Mouse (Mus musculus): ENCODE measurements around the gene Cntnap2. TPM values are rescaled to one million over a fixed set of nuclear protein-coding genes. Genes with fewer than 3 reads are reported as not detected.

The Cntnap2 gene
- total and polyA plus RNA-seq, 2 experiments = not detected

- no peak for DNase-seq (ENCODE audit: extremely low read depth, low read depth, low spot score)
- 44% methylated on average over 3 of the region's 3 CpGs for WGBS
- Histone ChIP-seq H3K27me3 (ENCODE audit: control insufficient read depth, insufficient read depth, low read length) (no peaks in the 10 kb centered on the region), H3K4me3 (ENCODE audit: insufficient read depth, low read depth, low read length) (no peak overlapping the region), H3K27ac (replicated peaks; ENCODE audit: insufficient read depth, low read depth, low read length) (no peak overlapping the region), H3K36me3 (ENCODE audit: control insufficient read depth, insufficient read depth, low read length) (no peaks in the 10 kb centered on the region), H3K4me1 (ENCODE audit: control insufficient read depth, insufficient read depth, low read length) (no peaks in the 10 kb centered on the region), H3K9ac (ENCODE audit: low read depth, low read length) (no peak overlapping the region), H3K79me2 (ENCODE audit: control insufficient read depth, insufficient read depth, low read length) (no peaks in the 10 kb centered on the region)
- no peak for TF ChIP-seq CTCF (IDR thresholded peaks at IDR 0.05; ENCODE audit: low read depth, low read length)
- no peak for TF ChIP-seq POLR2A (IDR thresholded peaks at IDR 0.05; ENCODE audit: extremely low read depth, insufficient read depth, low read length)
Observed at GRCm38 (mm10) chr6:45945144-45945985, 886.2 kb downstream of the Cntnap2 start.

- H3K4me3 ChIP-seq (ENCODE audit: insufficient read depth, low read depth, low read length) = no peak overlapping the region
- no peak overlapping the region for H3K9ac ChIP-seq (ENCODE audit: low read depth, low read length)
- no peaks in the 10 kb centered on the region for H3K79me2 ChIP-seq (ENCODE audit: control insufficient read depth, insufficient read depth, low read length)
- H3K27me3 ChIP-seq (ENCODE audit: control insufficient read depth, insufficient read depth, low read length) = no peaks in the 10 kb centered on the region
- no peaks in the 10 kb centered on the region for H3K4me1 ChIP-seq (ENCODE audit: control insufficient read depth, insufficient read depth, low read length)
- DNase-seq (ENCODE audit: extremely low read depth, low read depth, low spot score) = no peak
- H3K36me3 ChIP-seq (ENCODE audit: control insufficient read depth, insufficient read depth, low read length) = no peaks in the 10 kb centered on the region
- TF ChIP-seq CTCF (IDR thresholded peaks at IDR 0.05; ENCODE audit: low read depth, low read length) = no peak
- no peak for TF ChIP-seq POLR2A (IDR thresholded peaks at IDR 0.05; ENCODE audit: extremely low read depth, insufficient read depth, low read length)
- H3K27ac ChIP-seq (replicated peaks; ENCODE audit: insufficient read depth, low read depth, low read length) = no peak overlapping the region
Observed at GRCm38 (mm10) chr6:45954773-45955172, 895.6 kb downstream of the Cntnap2 start.

- DNase-seq (ENCODE audit: extremely low read depth, low read depth, low spot score) = no peak
- Histone ChIP-seq H3K4me3 (ENCODE audit: insufficient read depth, low read depth, low read length) (no peak overlapping the region), H3K27ac (replicated peaks; ENCODE audit: insufficient read depth, low read depth, low read length) (no peak overlapping the region), H3K36me3 (ENCODE audit: control insufficient read depth, insufficient read depth, low read length) (no peaks in the 10 kb centered on the region), H3K79me2 (ENCODE audit: control insufficient read depth, insufficient read depth, low read length) (no peaks in the 10 kb centered on the region), H3K27me3 (ENCODE audit: control insufficient read depth, insufficient read depth, low read length) (no peaks in the 10 kb centered on the region), H3K9ac (ENCODE audit: low read depth, low read length) (no peak overlapping the region), H3K4me1 (ENCODE audit: control insufficient read depth, insufficient read depth, low read length) (no peaks in the 10 kb centered on the region)
- whole genome bisulfite sequencing = 71% methylated on average over 1 of the region's 1 CpGs
- TF ChIP-seq CTCF (IDR thresholded peaks at IDR 0.05; ENCODE audit: low read depth, low read length) (no peak), POLR2A (IDR thresholded peaks at IDR 0.05; ENCODE audit: extremely low read depth, insufficient read depth, low read length) (no peak)
Observed at GRCm38 (mm10) chr6:45964494-45964893, 905.3 kb downstream of the Cntnap2 start.

GRCm38 (mm10) chr6:45974471-45975154 is 915.5 kb downstream of the Cntnap2 start:
- H3K36me3 ChIP-seq (ENCODE audit: control insufficient read depth, insufficient read depth, low read length) = no peaks in the 10 kb centered on the region
- H3K9ac ChIP-seq (ENCODE audit: low read depth, low read length) = no peak overlapping the region
- H3K4me1 ChIP-seq (ENCODE audit: control insufficient read depth, insufficient read depth, low read length) = no peaks in the 10 kb centered on the region
- no peak overlapping the region for H3K27ac ChIP-seq (replicated peaks; ENCODE audit: insufficient read depth, low read depth, low read length)
- WGBS = 75% methylated on average over 6 of the region's 6 CpGs
- no peaks in the 10 kb centered on the region for H3K79me2 ChIP-seq (ENCODE audit: control insufficient read depth, insufficient read depth, low read length)
- no peak for DNase-seq (ENCODE audit: extremely low read depth, low read depth, low spot score)
- no peaks in the 10 kb centered on the region for H3K27me3 ChIP-seq (ENCODE audit: control insufficient read depth, insufficient read depth, low read length)
- H3K4me3 ChIP-seq (ENCODE audit: insufficient read depth, low read depth, low read length) = no peak overlapping the region
- TF ChIP-seq POLR2A (IDR thresholded peaks at IDR 0.05; ENCODE audit: extremely low read depth, insufficient read depth, low read length) (no peak), CTCF (IDR thresholded peaks at IDR 0.05; ENCODE audit: low read depth, low read length) (no peak)

DNA sequence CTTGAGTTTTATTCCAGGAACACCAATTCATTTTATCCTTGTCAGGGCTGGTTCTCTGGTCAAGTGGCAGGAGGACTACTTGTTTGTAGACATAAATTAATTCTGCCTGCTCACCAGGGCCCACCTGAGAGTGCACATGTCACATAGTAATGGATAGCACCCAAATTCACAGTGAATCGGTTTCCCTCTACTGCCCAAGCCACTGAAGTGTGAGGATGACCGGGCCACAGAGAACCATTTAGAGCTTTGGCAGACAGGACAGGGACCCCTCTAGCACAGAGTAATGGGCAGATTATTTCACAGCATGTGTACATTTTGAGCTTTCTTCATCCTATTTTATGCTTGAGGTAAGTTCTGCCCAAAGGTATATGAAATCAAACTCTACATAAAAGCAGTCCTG is 920.0 kb downstream of the Cntnap2 start:
- Histone ChIP-seq H3K79me2 (ENCODE audit: control insufficient read depth, insufficient read depth, low read length) (no peaks in the 10 kb centered on the region), H3K4me3 (ENCODE audit: insufficient read depth, low read depth, low read length) (no peak overlapping the region), H3K9ac (ENCODE audit: low read depth, low read length) (no peak overlapping the region), H3K27me3 (ENCODE audit: control insufficient read depth, insufficient read depth, low read length) (no peaks in the 10 kb centered on the region), H3K4me1 (ENCODE audit: control insufficient read depth, insufficient read depth, low read length) (no peaks in the 10 kb centered on the region), H3K36me3 (ENCODE audit: control insufficient read depth, insufficient read depth, low read length) (no peaks in the 10 kb centered on the region), H3K27ac (replicated peaks; ENCODE audit: insufficient read depth, low read depth, low read length) (no peak overlapping the region)
- TF ChIP-seq CTCF (IDR thresholded peaks at IDR 0.05; ENCODE audit: low read depth, low read length) (no peak), POLR2A (IDR thresholded peaks at IDR 0.05; ENCODE audit: extremely low read depth, insufficient read depth, low read length) (no peak)
- DNase-seq (ENCODE audit: extremely low read depth, low read depth, low spot score) = no peak
- 85% methylated on average over 2 of the region's 2 CpGs for WGBS

- Histone ChIP-seq H3K4me1 (ENCODE audit: control insufficient read depth, insufficient read depth, low read length) (no peaks in the 10 kb centered on the region), H3K27ac (replicated peaks; ENCODE audit: insufficient read depth, low read depth, low read length) (no peak overlapping the region), H3K4me3 (ENCODE audit: insufficient read depth, low read depth, low read length) (no peak overlapping the region), H3K27me3 (ENCODE audit: control insufficient read depth, insufficient read depth, low read length) (no peaks in the 10 kb centered on the region), H3K36me3 (ENCODE audit: control insufficient read depth, insufficient read depth, low read length) (no peaks in the 10 kb centered on the region), H3K79me2 (ENCODE audit: control insufficient read depth, insufficient read depth, low read length) (no peaks in the 10 kb centered on the region), H3K9ac (ENCODE audit: low read depth, low read length) (no peak overlapping the region)
- no peak for TF ChIP-seq POLR2A (IDR thresholded peaks at IDR 0.05; ENCODE audit: extremely low read depth, insufficient read depth, low read length)
- TF ChIP-seq CTCF (IDR thresholded peaks at IDR 0.05; ENCODE audit: low read depth, low read length) = no peak
- DNase-seq (ENCODE audit: extremely low read depth, low read depth, low spot score) = no peak
- WGBS = 86% methylated on average over 3 of the region's 3 CpGs
Observed at GRCm38 (mm10) chr6:45988051-45988450, 928.9 kb downstream of the Cntnap2 start.

Data from liver, adult 2 months (tissue).